Mouse (Mus musculus) liver, embryonic 14.5 days (tissue): Measurements from ENCODE around the gene Aqr. TPM values are rescaled to one million over a fixed set of nuclear protein-coding genes. Genes with fewer than 3 reads are reported as not detected.

Source experiments
- ATAC-seq: fragments of 200-750 bp; cut with Nextera tagmentation; 2 replicates; pipeline ENCODE4 v1.8.0; 2017; ENCODE audit warnings: moderate number of reproducible peaks, mild to moderate bottlenecking, moderate library complexity; ENCODE audit not compliant: insufficient read depth
- DNase-seq, 3 experiments: peaks; one replicate each; pipeline ENCODE4 v3.0.0-alpha.2; 2012 to 2013; ENCODE audit warnings: low read depth in 3 of 3, low spot score in 3 of 3
- H3K27ac ChIP-seq: fragments of 300-500 bp; sonication (generic); 2 replicates; pipeline ENCODE4 v1.5.1; 2014; ENCODE audit warnings: moderate library complexity, mild to moderate bottlenecking, control low read depth, inconsistent platforms
- H3K27me3 ChIP-seq: fragments of 300-500 bp; sonication (generic); 2 replicates; pipeline ENCODE4 v1.6.1; 2014; ENCODE audit warnings: mild to moderate bottlenecking, low read length, moderate library complexity; ENCODE audit not compliant: control insufficient read depth, insufficient read depth
- H3K36me3 ChIP-seq: fragments of 300-500 bp; sonication (generic); replicated peaks from 2 replicates; pipeline ENCODE4 v1.6.1; 2014; ENCODE audit warnings: low read depth; ENCODE audit not compliant: control insufficient read depth, insufficient read depth
- H3K4me1 ChIP-seq, 2 experiments: fragments of 200-500 bp in 1 of 2; fragments of 300-500 bp in 1 of 2; sonication (generic) in 1 of 2; replicated peaks; 2 replicates each; pipeline ENCODE4 v1.6.1; 2012 to 2014; ENCODE audit warnings: antibody characterized with exemption in 1 of 2, inconsistent platforms in 1 of 2, low read length in 1 of 2; ENCODE audit not compliant: control insufficient read depth in 2 of 2, insufficient read depth in 2 of 2
- H3K4me2 ChIP-seq: fragments of 300-500 bp; sonication (generic); 2 replicates; pipeline ENCODE4 v1.6.1; 2014; ENCODE audit warnings: low read depth, mild to moderate bottlenecking, control low read depth, moderate library complexity
- H3K4me3 ChIP-seq, 2 experiments: fragments of 200-500 bp in 1 of 2; fragments of 300-500 bp in 1 of 2; sonication (generic) in 1 of 2; 2 replicates each; pipeline ENCODE4 v1.5.1; 2012 to 2014; ENCODE audit warnings: low read depth in 2 of 2, low read length in 2 of 2, mild to moderate bottlenecking in 2 of 2, control low read depth in 1 of 2, inconsistent platforms in 1 of 2, moderate library complexity in 1 of 2; ENCODE audit not compliant: insufficient read depth in 1 of 2
- H3K9ac ChIP-seq: fragments of 300-500 bp; sonication (generic); replicated peaks from 2 replicates; pipeline ENCODE4 v1.6.1; 2014; ENCODE audit warnings: mild to moderate bottlenecking, control low read depth, moderate library complexity
- H3K9me3 ChIP-seq: fragments of 300-500 bp; sonication (generic); 2 replicates; pipeline ENCODE4 v1.6.1; 2016; ENCODE audit warnings: low read length, mixed read lengths; ENCODE audit not compliant: control insufficient read depth
- CTCF ChIP-seq: IDR thresholded peaks from 2 replicates; pipeline ENCODE4 v1.5.1; 2016; ENCODE audit warnings: antibody characterized with exemption, low read depth, control low read depth
- EP300 ChIP-seq: IDR thresholded peaks from 2 replicates; pipeline ENCODE4 v1.6.1; 2016; ENCODE audit warnings: antibody characterized with exemption, low read depth
- WGBS: fragments of 180-500 bp; shearing (Covaris S2); extraction: QIAGEN DNeasy Blood & Tissue Kit; methylation state at CpG from one replicate; pipeline ENCODE4 v1.1.7; 2014; ENCODE audit not compliant: insufficient replicate concordance; 5-methylcytosine and 5-hydroxymethylcytosine counted together
- polyA plus RNA-seq, 2 experiments: library from polyadenylated mRNA; depleted of rRNA in 1 of 2; stranded (reverse) in 1 of 2; unstranded in 1 of 2; fragments of >200 nt; fragmentation: Nextera tagmentation in 1 of 2; extraction: Ambion mirVana in 1 of 2; gene quantifications; 2 replicates each; pipeline versions ENCODE4 v1.2.1 to v1.2.3; 2012 to 2014

Gene Aqr
- polyA plus RNA-seq, 2 experiments = 16.4 to 21.8 TPM

DNA sequence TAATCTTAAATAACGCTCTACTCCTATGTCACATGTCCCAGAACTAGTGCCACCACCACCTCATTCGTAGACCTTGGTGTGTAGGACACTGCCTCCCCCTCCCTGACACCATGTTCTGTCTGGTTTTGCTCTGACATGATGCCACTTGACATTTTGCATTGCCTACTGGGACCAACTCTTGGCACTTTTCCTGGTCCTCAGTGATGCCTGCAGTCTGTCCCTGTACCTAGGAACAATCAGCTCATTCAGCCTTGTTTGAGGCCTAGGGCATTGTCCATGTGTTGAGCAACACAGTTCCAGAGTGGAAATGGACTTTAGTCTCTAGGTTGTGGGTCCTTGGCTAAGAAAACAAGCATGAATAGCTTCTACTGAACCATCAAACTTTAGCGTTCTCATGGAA lies 97.0 kb downstream of the Aqr start:
- no peak overlapping the region for H3K27ac ChIP-seq
- ATAC-seq = no peak
- no peak for TF ChIP-seq CTCF
- no peak for TF ChIP-seq EP300
- no peaks in the 10 kb centered on the region for H3K9me3 ChIP-seq
- H3K4me3 ChIP-seq = no peak overlapping the region
- H3K9ac ChIP-seq = no peak overlapping the region
- 69% methylated on average over 3 of the region's 3 CpGs for WGBS
- H3K4me2 ChIP-seq = no peak overlapping the region
- no peaks in the 10 kb centered on the region for H3K36me3 ChIP-seq
- H3K27me3 ChIP-seq = no peaks in the 10 kb centered on the region
- no peaks in the 10 kb centered on the region for H3K4me1 ChIP-seq
- DNase-seq = no peak

DNA sequence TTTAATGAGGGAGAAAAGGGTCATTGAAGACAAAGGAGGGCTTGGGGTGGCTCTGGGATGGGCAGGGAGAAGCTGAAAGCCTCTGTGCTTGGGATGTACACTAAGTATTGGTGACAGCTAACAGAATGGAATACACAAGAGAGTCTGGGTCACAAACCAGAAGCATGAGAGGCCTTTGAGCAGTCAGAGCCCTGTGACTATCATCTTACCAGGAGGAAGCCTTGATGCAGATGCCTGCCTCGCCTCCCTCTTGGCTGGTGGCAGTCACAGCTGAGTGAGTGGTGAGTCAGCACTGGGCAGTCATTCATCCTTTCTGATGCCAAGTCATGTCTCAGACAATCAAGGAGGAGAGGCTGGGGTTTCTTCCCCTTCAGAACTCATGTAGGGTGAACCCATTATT lies 99.6 kb downstream of the Aqr start:
- H3K27ac ChIP-seq = no peak overlapping the region
- H3K4me2 ChIP-seq = no peak overlapping the region
- H3K9me3 ChIP-seq = no peaks in the 10 kb centered on the region
- no peak overlapping the region for H3K9ac ChIP-seq
- no peaks in the 10 kb centered on the region for H3K4me1 ChIP-seq
- no peaks in the 10 kb centered on the region for H3K27me3 ChIP-seq
- no peak for TF ChIP-seq EP300
- TF ChIP-seq CTCF = no peak
- WGBS = 33% methylated on average over 1 of the region's 1 CpGs
- DNase-seq = no peak
- H3K4me3 ChIP-seq = no peak overlapping the region
- no peak for ATAC-seq
- H3K36me3 ChIP-seq = no peaks in the 10 kb centered on the region

DNA sequence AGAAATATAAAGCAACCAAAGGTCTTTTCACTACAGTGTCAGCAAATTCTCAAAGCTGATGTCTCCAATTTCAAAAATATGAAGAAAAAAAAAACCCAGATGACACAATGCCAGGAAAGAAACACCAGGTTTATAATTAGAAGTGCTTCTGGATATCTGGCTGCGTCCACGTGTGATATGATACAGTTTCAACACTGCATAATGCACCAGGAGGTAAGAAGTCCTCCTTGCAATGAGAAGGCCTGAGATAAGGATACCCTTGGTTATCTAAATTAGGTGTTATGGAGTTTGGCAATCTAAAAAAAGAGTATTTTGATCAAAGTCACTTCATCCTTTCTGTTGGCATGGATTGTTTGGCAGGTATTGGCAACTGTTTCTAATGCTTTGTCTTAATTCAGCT lies 114.9 kb downstream of the Aqr start:
- no peak overlapping the region for H3K27ac ChIP-seq
- H3K4me2 ChIP-seq = no peak overlapping the region
- ATAC-seq = no peak
- no peaks in the 10 kb centered on the region for H3K4me1 ChIP-seq
- TF ChIP-seq CTCF (no peak), EP300 (no peak)
- no peak overlapping the region for H3K9ac ChIP-seq
- no peaks in the 10 kb centered on the region for H3K9me3 ChIP-seq
- no peak overlapping the region for H3K4me3 ChIP-seq
- H3K36me3 ChIP-seq = no peaks in the 10 kb centered on the region
- WGBS = 61% methylated on average over 2 of the region's 2 CpGs
- no peaks in the 10 kb centered on the region for H3K27me3 ChIP-seq
- no peak for DNase-seq

DNA sequence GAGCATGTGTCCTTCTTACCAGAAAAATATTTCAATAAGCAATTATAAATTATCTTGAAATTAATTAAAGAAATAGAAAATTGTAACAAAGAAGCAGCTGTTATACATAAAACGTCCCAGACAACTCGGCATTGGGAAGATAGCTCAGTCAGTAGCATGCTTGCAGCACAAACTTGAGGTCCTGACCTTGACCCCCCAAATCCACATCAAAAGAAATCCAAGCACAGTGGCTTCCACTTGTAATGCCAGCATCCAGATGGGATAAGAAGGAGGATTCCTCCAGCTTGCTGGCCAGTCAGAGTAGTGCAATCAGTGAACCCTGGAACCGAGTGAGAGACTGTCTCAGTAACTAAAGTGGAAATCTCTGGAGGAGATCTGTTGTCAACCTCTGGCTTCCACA lies 120.6 kb downstream of the Aqr start:
- no peak overlapping the region for H3K27ac ChIP-seq
- no peak overlapping the region for H3K4me2 ChIP-seq
- no peak overlapping the region for H3K9ac ChIP-seq
- TF ChIP-seq EP300 (no peak), CTCF (no peak)
- no peak for DNase-seq
- ATAC-seq = no peak
- no peaks in the 10 kb centered on the region for H3K27me3 ChIP-seq
- H3K36me3 ChIP-seq = no peaks in the 10 kb centered on the region
- 38% methylated on average over 3 of the region's 3 CpGs for WGBS
- H3K9me3 ChIP-seq = no peaks in the 10 kb centered on the region
- no peaks in the 10 kb centered on the region for H3K4me1 ChIP-seq
- H3K4me3 ChIP-seq = no peak overlapping the region

DNA sequence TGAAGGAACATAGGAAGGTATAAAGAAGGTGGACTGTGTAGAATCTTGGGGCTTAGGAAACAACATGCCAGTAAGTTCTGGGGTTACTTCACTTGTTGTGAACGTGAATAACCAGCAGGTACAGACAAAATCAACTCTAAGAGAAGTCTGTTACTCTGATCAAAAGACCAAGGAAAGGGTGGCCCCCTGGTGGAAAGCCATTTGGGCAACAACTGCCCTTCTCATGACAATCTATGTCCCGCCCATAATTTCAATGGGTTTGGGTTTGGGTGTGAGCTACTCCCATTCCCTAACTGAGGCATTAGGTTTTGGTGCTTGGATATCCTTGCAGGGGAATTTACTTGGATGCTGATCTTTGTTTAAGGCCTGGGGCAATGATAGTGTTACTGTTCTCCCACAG lies 122.8 kb downstream of the Aqr start:
- H3K36me3 ChIP-seq = no peaks in the 10 kb centered on the region
- no peak overlapping the region for H3K4me3 ChIP-seq
- no peaks in the 10 kb centered on the region for H3K27me3 ChIP-seq
- no peak overlapping the region for H3K4me2 ChIP-seq
- DNase-seq (no peak), ATAC-seq (no peak)
- no peak overlapping the region for H3K27ac ChIP-seq
- H3K9ac ChIP-seq = no peak overlapping the region
- no peaks in the 10 kb centered on the region for H3K4me1 ChIP-seq
- TF ChIP-seq CTCF = no peak
- no peaks in the 10 kb centered on the region for H3K9me3 ChIP-seq
- 44% methylated on average over 2 of the region's 2 CpGs for WGBS

DNA sequence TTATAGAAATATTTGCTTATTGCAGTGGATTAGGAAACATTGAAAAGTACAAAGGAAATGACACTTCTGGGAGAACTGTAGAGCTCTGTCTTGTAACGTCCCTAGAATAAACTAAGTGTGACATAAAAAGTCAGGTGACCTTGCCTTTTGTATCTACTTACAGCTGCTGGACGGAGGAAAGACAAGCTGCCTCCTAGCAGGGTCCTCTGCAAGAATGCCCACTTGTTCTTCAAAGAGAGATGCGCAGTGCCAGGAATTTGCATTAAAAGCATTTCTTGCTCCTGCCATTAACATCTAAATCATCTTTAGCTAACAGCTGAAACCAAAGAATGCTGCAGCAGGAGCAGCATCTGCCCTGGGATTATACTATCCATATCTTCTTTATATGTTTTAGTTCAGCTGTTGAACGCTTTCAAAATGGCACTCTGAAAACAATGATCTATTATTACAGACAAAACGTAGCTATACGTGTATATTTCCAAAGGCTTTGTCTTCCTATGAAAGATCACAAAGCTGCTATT lies 126.7 kb downstream of the Aqr start:
- Histone ChIP-seq H3K9me3 (no peaks in the 10 kb centered on the region), H3K9ac (no peak overlapping the region), H3K27ac (no peak overlapping the region), H3K4me2 (no peak overlapping the region), H3K4me3 (no peak overlapping the region), H3K36me3 (no peaks in the 10 kb centered on the region), H3K4me1 (no peaks in the 10 kb centered on the region), H3K27me3 (no peaks in the 10 kb centered on the region)
- 52% methylated on average over 6 of the region's 6 CpGs for WGBS
- TF ChIP-seq EP300 = no peak
- TF ChIP-seq CTCF = no peak
- no peak for DNase-seq
- no peak for ATAC-seq
